Mouse (Mus musculus) adrenal gland, postnatal 10 days (tissue): Measurements from ENCODE around the gene Smoc1. TPM values are rescaled to one million over a fixed set of nuclear protein-coding genes. Genes with fewer than 3 reads are reported as not detected.

Experiments used
- DNase-seq: peaks from one replicate; pipeline ENCODE4 v3.0.0; 2021; ENCODE audit warnings: mixed read lengths
- microRNA-seq: library from miRNA; unstranded; fragments of <30 nt; microRNA quantifications from one replicate; pipeline ENCODE4 v1.2.0, GENCODE M21; 2021
- total RNA-seq, 2 experiments: library from RNA; stranded (reverse); gene quantifications; 2 replicates each; pipeline ENCODE4 v1.2.3; 2021

The Smoc1 gene
- total RNA-seq, 2 experiments from 2014 or later: 39.9 to 43.5 TPM

- DNase-seq: no peak
These were observed 200.0 kb downstream of the Smoc1 start for GRCm38 (mm10) chr12:81226590-81226989.

GRCm38 (mm10) chr12:81227767-81228460, 201.3 kb downstream of the Smoc1 start:
- no peak for DNase-seq

DNA sequence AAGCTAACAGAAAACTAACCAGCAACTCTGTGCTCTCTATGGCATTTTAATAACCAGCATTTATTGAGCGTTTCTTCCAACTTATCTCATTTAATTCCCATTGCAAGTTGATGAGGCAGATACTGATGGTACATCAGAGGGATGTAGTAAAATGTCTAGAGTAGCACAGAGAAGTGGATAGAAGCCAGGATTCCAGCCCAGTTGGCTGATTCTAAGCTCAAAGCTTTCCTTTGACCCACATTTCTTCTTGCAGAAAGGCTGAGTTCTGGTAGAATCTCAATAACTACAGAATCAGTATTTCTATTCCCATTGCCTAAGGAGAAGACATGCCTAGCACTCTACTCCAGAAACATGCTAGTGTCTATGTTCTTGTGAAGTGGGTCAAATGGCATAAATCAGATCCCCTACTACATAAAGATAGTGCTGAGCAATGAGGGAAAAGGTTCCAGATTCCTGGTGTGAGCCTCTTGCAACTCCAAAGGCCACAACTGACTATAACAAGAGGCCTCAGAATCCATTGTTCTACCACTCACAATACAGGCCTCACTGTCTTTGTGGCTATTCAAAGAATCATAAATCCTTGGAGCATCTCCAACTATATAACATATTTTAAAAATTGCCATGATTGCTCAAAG, 207.3 kb downstream of the Smoc1 start:
- DNase-seq: no peak

- no peak for DNase-seq
These were observed 209.1 kb downstream of the Smoc1 start for GRCm38 (mm10) chr12:81235456-81236330.

Small RNA genes lying within 50 kb of the gene (microRNA-seq; reads per million reads assigned to microRNA genes)
- gene Mir3067: 10.6 reads per million, percentile 18 among the genes with 10 or more reads in this experiment

Other genes with a start within 250 kb of the Smoc1 start
- 10 to 100 TPM; 41.7 to 42.1 TPM for gene Susd6, start 236.3 kb upstream of the Smoc1 start, total RNA-seq
- 100 to 1,000 TPM; 303 to 435 TPM for gene Srsf5, start 81.3 kb upstream of the Smoc1 start, total RNA-seq
- gene Slc10a1, start 58.1 kb upstream of the Smoc1 start, total RNA-seq: 10 to 100 TPM; 24.7 to 77.6 TPM